Mouse (Mus musculus): Measurements from ENCODE around the gene Uba52.

DNA sequence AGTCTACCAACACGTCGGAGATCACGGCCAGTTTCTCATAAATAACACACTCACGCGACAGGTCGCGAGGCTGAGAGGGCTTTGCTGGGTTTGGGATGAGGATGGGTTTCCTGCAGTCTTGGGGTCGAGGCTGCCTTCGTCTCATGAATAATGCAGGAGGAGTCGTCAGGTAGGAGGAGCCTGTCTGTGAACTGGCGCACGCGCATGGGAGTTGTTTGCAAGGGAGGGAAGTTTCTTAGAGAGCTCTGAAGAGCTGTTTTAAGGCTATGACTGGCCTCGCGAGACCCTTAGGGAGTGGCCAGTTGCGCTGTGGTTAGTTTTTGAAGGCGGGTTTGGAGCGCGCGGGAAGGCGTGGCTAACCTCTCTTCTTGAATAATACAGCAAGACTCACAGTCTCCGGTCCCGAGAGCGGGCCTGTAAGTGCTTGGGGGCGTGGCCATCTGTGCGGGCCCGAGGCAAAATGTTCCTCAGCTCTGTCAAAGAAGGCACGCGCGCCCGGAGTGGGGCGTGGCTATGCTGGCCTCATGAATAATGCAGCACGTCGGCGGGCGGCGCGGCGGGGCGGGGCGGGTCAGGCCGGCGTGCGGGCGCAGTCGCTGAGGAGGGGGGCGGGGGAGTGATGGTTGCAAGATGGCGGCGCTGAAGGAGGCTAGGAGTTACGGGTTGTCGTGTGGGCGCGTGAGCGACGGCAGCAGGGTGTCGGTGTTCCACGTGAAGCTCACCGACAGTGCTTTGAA lies 28.6 kb upstream of the Uba52 start, which contains the start of gene Ell:
- TF ChIP-seq CTCF (conservative IDR thresholded peaks at IDR 0.05; ENCODE audit: insufficient read depth, insufficient read length, low read depth, low read length) (0 out of 2 replicates have a peak, but pooled peaks have one; percentile 0), POLR2A (IDR thresholded peaks at IDR 0.05; ENCODE audit: low read depth, low read length) (peak; percentile 47)

Measured in kidney, adult 2 months (tissue).